Mouse (Mus musculus): ENCODE measurements at regions not wholly inside any gene's neighbourhood (a gene's known extent, or its start where the extent isn't known, plus 50 kb on each side); places are given as distances from the start of the nearest gene placed in this dataset.
"Not testable (repeated sequence)": the region's sequence is repeated elsewhere in the genome, so short reads cannot be mapped to it uniquely, and the experiment has no call there.

DNA sequence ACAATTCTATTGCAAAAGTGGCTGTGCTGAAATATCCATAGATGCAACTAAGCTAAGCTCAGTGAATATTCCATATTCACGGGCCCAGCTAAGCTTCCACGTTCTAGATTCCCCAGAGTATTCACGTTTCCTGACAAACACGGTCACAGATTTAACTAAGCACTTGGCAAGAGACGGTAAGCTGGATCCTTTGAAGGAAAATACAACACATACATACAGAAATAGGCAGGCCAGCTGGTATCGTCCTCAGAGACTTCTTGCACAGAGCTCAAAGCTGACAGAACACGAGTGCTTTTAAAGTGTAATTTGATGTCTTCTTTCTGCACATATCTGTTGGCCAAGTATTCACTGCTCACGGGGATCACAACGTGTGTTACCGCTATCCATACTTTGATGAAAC is 126.3 kb upstream of the Nudt7 start:
- no peak overlapping the region for H3K27ac ChIP-seq (ENCODE audit: low read depth)
- ATAC-seq = no peak
- no peaks in the 10 kb centered on the region for H3K27me3 ChIP-seq (ENCODE audit: insufficient read depth, low read length)
- no peaks in the 10 kb centered on the region for H3K36me3 ChIP-seq (replicated peaks; ENCODE audit: insufficient read depth, low read length)
- no peaks in the 10 kb centered on the region for H3K4me1 ChIP-seq (ENCODE audit: insufficient read depth)
- DNase-seq = no peak
- no peaks in the 10 kb centered on the region for H3K9me3 ChIP-seq (ENCODE audit: low read length)
- H3K4me3 ChIP-seq (ENCODE audit: low read depth, low read length) = no peak overlapping the region
- TF ChIP-seq EP300 (IDR thresholded peaks at IDR 0.05; ENCODE audit: low read depth) (no peak), CTCF (IDR thresholded peaks at IDR 0.05; ENCODE audit: low read depth) (no peak)
- WGBS (ENCODE audit: insufficient replicate concordance) = 76% methylated on average over 10 of the region's 10 CpGs
- H3K4me2 ChIP-seq (ENCODE audit: low read depth, low read length) = no peak overlapping the region
- no peak overlapping the region for H3K9ac ChIP-seq (replicated peaks)

DNA sequence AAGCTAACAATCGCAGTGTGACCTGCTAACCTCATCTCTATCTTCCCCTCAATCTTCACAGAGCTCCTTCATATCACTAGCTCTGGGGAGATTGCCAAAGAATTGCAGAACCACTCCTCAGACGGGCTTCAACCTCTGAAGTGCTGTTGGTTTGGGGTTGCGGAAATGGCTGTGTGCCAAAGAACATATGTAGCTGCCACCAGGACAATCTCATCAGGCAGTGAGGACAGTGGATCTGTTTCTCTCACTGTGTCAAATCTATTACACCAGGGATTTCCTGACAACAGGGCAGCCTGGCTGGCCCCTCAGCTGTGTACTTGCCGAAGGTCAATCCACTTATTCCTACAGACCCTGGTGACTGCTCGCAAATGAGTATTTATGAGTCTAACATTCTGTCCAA is 115.0 kb upstream of the Nudt7 start:
- Histone ChIP-seq H3K9ac (replicated peaks) (no peak overlapping the region), H3K36me3 (replicated peaks; ENCODE audit: insufficient read depth, low read length) (no peaks in the 10 kb centered on the region), H3K4me3 (ENCODE audit: low read depth, low read length) (no peak overlapping the region), H3K27ac (ENCODE audit: low read depth) (no peak overlapping the region), H3K9me3 (ENCODE audit: low read length) (no peaks in the 10 kb centered on the region), H3K27me3 (ENCODE audit: insufficient read depth, low read length) (no peaks in the 10 kb centered on the region), H3K4me1 (ENCODE audit: insufficient read depth) (no peaks in the 10 kb centered on the region), H3K4me2 (ENCODE audit: low read depth, low read length) (no peak overlapping the region)
- no peak for TF ChIP-seq EP300 (IDR thresholded peaks at IDR 0.05; ENCODE audit: low read depth)
- TF ChIP-seq CTCF (IDR thresholded peaks at IDR 0.05; ENCODE audit: low read depth) = no peak
- no peak for ATAC-seq
- WGBS (ENCODE audit: insufficient replicate concordance) = 43% methylated on average over 5 of the region's 5 CpGs
- no peak for DNase-seq

DNA sequence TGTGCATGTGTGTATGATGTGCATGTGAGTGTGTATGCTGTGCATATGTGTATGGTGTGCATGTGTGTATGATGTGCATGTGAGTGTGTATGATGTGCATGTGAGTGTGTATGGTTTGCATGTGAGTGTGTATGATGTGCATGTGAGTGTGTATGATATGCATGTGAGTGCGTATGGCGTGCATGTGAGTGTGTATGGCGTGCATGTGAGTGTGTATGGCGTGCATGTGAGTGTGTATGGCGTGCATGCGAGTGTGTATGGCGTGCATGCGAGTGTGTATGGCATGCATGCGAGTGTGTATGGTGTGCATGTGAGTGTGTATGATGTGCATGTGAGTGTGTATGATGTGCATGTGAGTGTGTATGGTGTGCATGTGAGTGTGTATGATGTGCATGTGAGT is 103.2 kb upstream of the Nudt7 start:
- H3K4me2 ChIP-seq (ENCODE audit: low read depth, low read length) = not testable (repeated sequence)
- 82% methylated on average over 9 of the region's 9 CpGs for WGBS (ENCODE audit: insufficient replicate concordance)

DNA sequence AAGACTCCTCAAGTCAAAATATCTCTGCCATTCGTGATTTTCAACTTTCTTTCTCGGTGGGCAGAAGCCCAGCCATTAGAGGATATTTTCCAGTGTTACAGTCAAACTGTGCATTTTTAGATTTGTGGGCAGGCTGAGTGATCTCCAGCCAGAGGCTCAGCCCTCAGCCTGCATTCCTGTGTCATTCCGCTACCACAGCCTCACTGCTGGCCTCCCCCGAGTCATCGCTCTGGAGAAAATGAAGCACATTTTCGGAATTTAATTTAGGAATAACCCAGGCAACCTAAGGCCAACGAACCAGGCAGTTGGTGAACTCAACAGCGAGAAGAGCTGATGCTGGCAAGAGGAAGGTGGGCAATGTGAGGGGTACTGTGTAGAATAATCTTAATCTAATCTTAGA is 80.9 kb upstream of the Nudt7 start:
- H3K27ac ChIP-seq (ENCODE audit: low read depth) = no peak overlapping the region
- ATAC-seq (no peak), DNase-seq (no peak)
- H3K9me3 ChIP-seq (ENCODE audit: low read length) = no peaks in the 10 kb centered on the region
- H3K4me2 ChIP-seq (ENCODE audit: low read depth, low read length) = no peak overlapping the region
- H3K36me3 ChIP-seq (replicated peaks; ENCODE audit: insufficient read depth, low read length) = no peaks in the 10 kb centered on the region
- no peak overlapping the region for H3K4me3 ChIP-seq (ENCODE audit: low read depth, low read length)
- H3K9ac ChIP-seq (replicated peaks) = no peak overlapping the region
- H3K4me1 ChIP-seq (ENCODE audit: insufficient read depth) = no peaks in the 10 kb centered on the region
- H3K27me3 ChIP-seq (ENCODE audit: insufficient read depth, low read length) = no peaks in the 10 kb centered on the region
- 79% methylated on average over 8 of the region's 8 CpGs for WGBS (ENCODE audit: insufficient replicate concordance)
- TF ChIP-seq CTCF (IDR thresholded peaks at IDR 0.05; ENCODE audit: low read depth) (no peak), EP300 (IDR thresholded peaks at IDR 0.05; ENCODE audit: low read depth) (no peak)

More for the DNA sequence above, 103.2 kb upstream of the Nudt7 start:
- H3K4me1 ChIP-seq (ENCODE audit: insufficient read depth); H3K9me3 ChIP-seq (ENCODE audit: low read length); H3K27ac ChIP-seq (ENCODE audit: low read depth); H3K9ac ChIP-seq (replicated peaks); H3K4me3 ChIP-seq (ENCODE audit: low read depth, low read length); H3K27me3 ChIP-seq (ENCODE audit: insufficient read depth, low read length); DNase-seq; H3K36me3 ChIP-seq (replicated peaks; ENCODE audit: insufficient read depth, low read length); ATAC-seq: not testable (repeated sequence)

DNA sequence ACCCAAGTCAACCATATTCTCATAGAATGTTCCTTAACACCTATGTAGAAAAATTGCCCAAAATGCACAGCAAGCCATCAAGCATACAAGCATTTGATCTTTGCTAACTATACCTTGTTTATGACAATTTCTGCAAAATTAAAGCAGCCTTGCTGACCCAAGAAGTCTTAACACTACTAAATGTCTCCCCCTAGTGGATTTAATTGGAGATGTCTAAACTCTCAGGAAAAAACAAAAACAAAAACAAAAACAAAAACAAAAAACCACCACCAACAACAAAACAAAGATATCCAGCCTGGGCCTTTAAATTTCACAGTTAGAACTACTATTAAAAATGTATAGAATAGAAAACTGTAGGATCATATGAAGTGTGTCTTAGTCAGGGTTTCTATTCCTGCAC is 69.8 kb upstream of the Nudt7 start:
- no peak overlapping the region for H3K9ac ChIP-seq (replicated peaks)
- H3K27me3 ChIP-seq (ENCODE audit: insufficient read depth, low read length) = no peaks in the 10 kb centered on the region
- ATAC-seq = no peak
- no peak overlapping the region for H3K27ac ChIP-seq (ENCODE audit: low read depth)
- no peaks in the 10 kb centered on the region for H3K9me3 ChIP-seq (ENCODE audit: low read length)
- H3K4me1 ChIP-seq (ENCODE audit: insufficient read depth) = no peaks in the 10 kb centered on the region
- TF ChIP-seq CTCF (IDR thresholded peaks at IDR 0.05; ENCODE audit: low read depth) (no peak), EP300 (IDR thresholded peaks at IDR 0.05; ENCODE audit: low read depth) (no peak)
- H3K36me3 ChIP-seq (replicated peaks; ENCODE audit: insufficient read depth, low read length) = no peaks in the 10 kb centered on the region
- H3K4me3 ChIP-seq (ENCODE audit: low read depth, low read length) = no peak overlapping the region
- no peak overlapping the region for H3K4me2 ChIP-seq (ENCODE audit: low read depth, low read length)
- no peak for DNase-seq

- H3K4me2 ChIP-seq (ENCODE audit: low read depth, low read length) = no peak overlapping the region
- 81% methylated on average over 8 of the region's 8 CpGs for WGBS (ENCODE audit: insufficient replicate concordance)
- no peak overlapping the region for H3K9ac ChIP-seq (replicated peaks)
- H3K9me3 ChIP-seq (ENCODE audit: low read length) = no peaks in the 10 kb centered on the region
- ATAC-seq = no peak
- no peaks in the 10 kb centered on the region for H3K4me1 ChIP-seq (ENCODE audit: insufficient read depth)
- H3K27me3 ChIP-seq (ENCODE audit: insufficient read depth, low read length) = no peaks in the 10 kb centered on the region
- no peak overlapping the region for H3K27ac ChIP-seq (ENCODE audit: low read depth)
- no peak for TF ChIP-seq EP300 (IDR thresholded peaks at IDR 0.05; ENCODE audit: low read depth)
- TF ChIP-seq CTCF (IDR thresholded peaks at IDR 0.05; ENCODE audit: low read depth) = no peak
- H3K36me3 ChIP-seq (replicated peaks; ENCODE audit: insufficient read depth, low read length) = no peaks in the 10 kb centered on the region
- DNase-seq = no peak
- no peak overlapping the region for H3K4me3 ChIP-seq (ENCODE audit: low read depth, low read length)
Observed at GRCm38 (mm10) chr8:114072330-114072729, 61.0 kb upstream of the Nudt7 start.

DNA sequence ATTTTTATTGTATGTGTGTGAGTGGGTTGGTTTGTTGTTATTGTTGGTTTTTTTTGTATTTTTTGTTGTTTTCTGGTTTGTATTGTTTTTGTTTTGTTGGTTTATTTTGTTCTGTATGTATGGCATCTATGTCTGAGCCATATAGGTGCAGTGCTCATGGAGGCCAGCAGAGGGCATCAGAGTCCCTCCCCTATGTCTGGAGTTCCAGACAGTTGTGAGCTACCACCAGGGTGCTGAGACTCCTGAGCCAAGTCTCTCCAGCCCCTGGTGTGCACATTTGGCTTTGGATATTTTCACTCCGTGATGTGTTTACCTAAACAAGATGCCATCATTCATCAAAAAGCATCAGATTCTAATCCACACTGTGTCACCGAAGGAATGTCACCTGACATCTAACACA is 59.2 kb upstream of the Nudt7 start:
- Histone ChIP-seq H3K4me2 (ENCODE audit: low read depth, low read length) (no peak overlapping the region), H3K27ac (ENCODE audit: low read depth) (no peak overlapping the region), H3K9ac (replicated peaks) (no peak overlapping the region), H3K4me3 (ENCODE audit: low read depth, low read length) (no peak overlapping the region), H3K27me3 (ENCODE audit: insufficient read depth, low read length) (no peaks in the 10 kb centered on the region), H3K36me3 (replicated peaks; ENCODE audit: insufficient read depth, low read length) (no peaks in the 10 kb centered on the region), H3K9me3 (ENCODE audit: low read length) (no peaks in the 10 kb centered on the region), H3K4me1 (ENCODE audit: insufficient read depth) (no peaks in the 10 kb centered on the region)
- DNase-seq (peak; percentile 28), ATAC-seq (no peak)
- WGBS (ENCODE audit: insufficient replicate concordance) = 76% methylated on average over 2 of the region's 2 CpGs
- TF ChIP-seq EP300 (IDR thresholded peaks at IDR 0.05; ENCODE audit: low read depth) (no peak), CTCF (IDR thresholded peaks at IDR 0.05; ENCODE audit: low read depth) (peak; percentile 62)
